Mouse (Mus musculus): ENCODE data around the gene Gm49342. TPM values are rescaled to one million over a fixed set of nuclear protein-coding genes. Genes with fewer than 3 reads are reported as not detected.

Gene Gm49342
- total and polyA plus RNA-seq, 2 experiments from 2014 or later: 16.3 TPM; not detected in 1

GRCm38 (mm10) chr14:50924281-50925064 is 19.8 kb upstream of the Gm49342 start, which contains the start of the genes Osgep and Apex1:
Gene Osgep (minus strand): TSS chr14:50924893.
Gene Apex1 (plus strand): TSS chr14:50924968.
- ATAC-seq: peak; percentile 97
- WGBS: under 1% methylated on average over 57 of the region's 57 CpGs
- DNase-seq (ENCODE audit: low spot score): peak; percentile 98
- H3K27me3 ChIP-seq (ENCODE audit: insufficient read depth, low read length): no peaks in the 10 kb centered on the region
- peak within 1 kb of the TSS; percentile 66 for H3K4me3 ChIP-seq (ENCODE audit: low read length)
- no peaks in the 10 kb centered on the region for H3K9me3 ChIP-seq (ENCODE audit: low read length)
- peaks cover 32% of the 10 kb centered on the region for H3K36me3 ChIP-seq (ENCODE audit: insufficient read depth, low read length)
- peak within 1 kb of the TSS; percentile 92 for H3K27ac ChIP-seq
- H3K9ac ChIP-seq (replicated peaks; ENCODE audit: low read length): peak within 1 kb of the TSS; percentile 76
- peaks cover 9% of the 10 kb centered on the region; the same call in 1 of the 2 replicates for H3K4me1 ChIP-seq (ENCODE audit: insufficient read depth, low read length)
- TF ChIP-seq CTCF (IDR thresholded peaks at IDR 0.05; ENCODE audit: low read depth): no peak
- peak within 1 kb of the TSS; percentile 74 for H3K4me2 ChIP-seq (ENCODE audit: low read depth, low read length)

- ATAC-seq: peak; percentile 55; the same call in 1 of the 2 replicates
- Histone ChIP-seq H3K4me1 (ENCODE audit: insufficient read depth, low read length) (peaks cover 14% of the 10 kb centered on the region; the same call in 1 of the 2 replicates), H3K4me3 (ENCODE audit: low read length) (peak overlapping the region; percentile 66), H3K9me3 (ENCODE audit: low read length) (no peaks in the 10 kb centered on the region), H3K27me3 (ENCODE audit: insufficient read depth, low read length) (no peaks in the 10 kb centered on the region), H3K4me2 (ENCODE audit: low read depth, low read length) (peak overlapping the region; percentile 74), H3K9ac (replicated peaks; ENCODE audit: low read length) (peak overlapping the region; percentile 76), H3K36me3 (ENCODE audit: insufficient read depth, low read length) (peaks cover 32% of the 10 kb centered on the region), H3K27ac (peak overlapping the region; percentile 92)
- no peak for TF ChIP-seq CTCF (IDR thresholded peaks at IDR 0.05; ENCODE audit: low read depth)
- WGBS: 1% methylated on average over 38 of the region's 38 CpGs
- DNase-seq (ENCODE audit: low spot score): peak; percentile 42
These were observed 19.0 kb upstream of the Gm49342 start for GRCm38 (mm10) chr14:50925111-50925920.

- DNase-seq (ENCODE audit: low spot score) (no peak), ATAC-seq (no peak)
- peaks cover 32% of the 10 kb centered on the region for H3K36me3 ChIP-seq (ENCODE audit: insufficient read depth, low read length)
- no peak overlapping the region for H3K9ac ChIP-seq (replicated peaks; ENCODE audit: low read length)
- 60% methylated on average over 3 of the region's 3 CpGs for WGBS
- H3K9me3 ChIP-seq (ENCODE audit: low read length): no peaks in the 10 kb centered on the region
- peaks cover 14% of the 10 kb centered on the region; the same call in 1 of the 2 replicates for H3K4me1 ChIP-seq (ENCODE audit: insufficient read depth, low read length)
- no peak overlapping the region for H3K27ac ChIP-seq
- H3K27me3 ChIP-seq (ENCODE audit: insufficient read depth, low read length): no peaks in the 10 kb centered on the region
- no peak overlapping the region for H3K4me2 ChIP-seq (ENCODE audit: low read depth, low read length)
- H3K4me3 ChIP-seq (ENCODE audit: low read length): no peak overlapping the region
- TF ChIP-seq CTCF (IDR thresholded peaks at IDR 0.05; ENCODE audit: low read depth): no peak
These were observed 17.0 kb upstream of the Gm49342 start for GRCm38 (mm10) chr14:50927366-50927765.

GRCm38 (mm10) chr14:50929951-50930350 is 14.4 kb upstream of the Gm49342 start:
- H3K36me3 ChIP-seq (ENCODE audit: insufficient read depth, low read length): peaks cover 32% of the 10 kb centered on the region
- no peak for ATAC-seq

GRCm38 (mm10) chr14:50930377-50930753 is 14.0 kb upstream of the Gm49342 start:
- 0% methylated on average over 35 of the region's 38 CpGs for WGBS
- ATAC-seq (peak; percentile 48), DNase-seq (ENCODE audit: low spot score) (peak; percentile 42)
- peak overlapping the region; percentile 84 for H3K9ac ChIP-seq (replicated peaks; ENCODE audit: low read length)
- H3K27me3 ChIP-seq (ENCODE audit: insufficient read depth, low read length): no peaks in the 10 kb centered on the region
- no peak for TF ChIP-seq CTCF (IDR thresholded peaks at IDR 0.05; ENCODE audit: low read depth)
- peak overlapping the region; percentile 62 for H3K4me3 ChIP-seq (ENCODE audit: low read length)
- H3K36me3 ChIP-seq (ENCODE audit: insufficient read depth, low read length): peaks cover 32% of the 10 kb centered on the region
- H3K4me1 ChIP-seq (ENCODE audit: insufficient read depth, low read length): 0 out of 2 replicates have a peak, but pooled peaks cover 9% of the 10 kb centered on the region
- H3K9me3 ChIP-seq (ENCODE audit: low read length): no peaks in the 10 kb centered on the region
- H3K27ac ChIP-seq: peak overlapping the region; percentile 83
- H3K4me2 ChIP-seq (ENCODE audit: low read depth, low read length): peak overlapping the region; percentile 79

More at GRCm38 (mm10) chr14:50929951-50930350, 14.4 kb upstream of the Gm49342 start:
- peak; percentile 2 for DNase-seq (ENCODE audit: low spot score)
- H3K27ac ChIP-seq: peak overlapping the region; percentile 83
- H3K9ac ChIP-seq (replicated peaks; ENCODE audit: low read length): peak overlapping the region; percentile 84
- peak overlapping the region; percentile 79 for H3K4me2 ChIP-seq (ENCODE audit: low read depth, low read length)
- H3K4me3 ChIP-seq (ENCODE audit: low read length): peak overlapping the region; percentile 62
- H3K9me3 ChIP-seq (ENCODE audit: low read length): no peaks in the 10 kb centered on the region
- 13% methylated on average over 10 of the region's 10 CpGs for WGBS
- 0 out of 2 replicates have a peak, but pooled peaks cover 9% of the 10 kb centered on the region for H3K4me1 ChIP-seq (ENCODE audit: insufficient read depth, low read length)
- no peak for TF ChIP-seq CTCF (IDR thresholded peaks at IDR 0.05; ENCODE audit: low read depth)
- H3K27me3 ChIP-seq (ENCODE audit: insufficient read depth, low read length): no peaks in the 10 kb centered on the region

- Histone ChIP-seq H3K36me3 (ENCODE audit: insufficient read depth, low read length) (peaks cover 32% of the 10 kb centered on the region), H3K9me3 (ENCODE audit: low read length) (no peaks in the 10 kb centered on the region), H3K4me2 (ENCODE audit: low read depth, low read length) (peak within 1 kb of the TSS; percentile 79), H3K27me3 (ENCODE audit: insufficient read depth, low read length) (no peaks in the 10 kb centered on the region), H3K4me1 (ENCODE audit: insufficient read depth, low read length) (0 out of 2 replicates have a peak, but pooled peaks cover 7% of the 10 kb centered on the region), H3K9ac (replicated peaks; ENCODE audit: low read length) (peak within 1 kb of the TSS; percentile 84), H3K27ac (peak within 1 kb of the TSS; percentile 83), H3K4me3 (ENCODE audit: low read length) (peak within 1 kb of the TSS; percentile 62)
- DNase-seq (ENCODE audit: low spot score) (peak; percentile 99), ATAC-seq (peak; percentile 99)
- under 1% methylated on average over 63 of the region's 68 CpGs for WGBS
- no peak for TF ChIP-seq CTCF (IDR thresholded peaks at IDR 0.05; ENCODE audit: low read depth)
These were observed 13.4 kb upstream of the Gm49342 start, which contains the start of the genes Pip4p1 and Pnp for GRCm38 (mm10) chr14:50930754-50931492. Gene Pip4p1 (minus strand): TSS chr14:50930856. Gene Pnp (plus strand): TSS chr14:50931082.

Measured in hindbrain, postnatal 0 days (tissue).